Mouse (Mus musculus) small intestine, adult 2 months (tissue): Measurements from ENCODE around the gene Sertad1. TPM values are rescaled to one million over a fixed set of nuclear protein-coding genes. Genes with fewer than 3 reads are reported as not detected.

ENCODE experiments used
- H3K27ac ChIP-seq: fragments of 200-500 bp; 2 replicates; pipeline ENCODE4 v1.5.1; 2012; ENCODE audit warnings: low read depth, low read length, control low read depth, inconsistent platforms; ENCODE audit not compliant: insufficient read depth
- H3K27me3 ChIP-seq: fragments of 200-500 bp; 2 replicates; pipeline ENCODE4 v1.6.1; 2012; ENCODE audit warnings: mild to moderate bottlenecking, moderate library complexity, low read length, inconsistent platforms; ENCODE audit not compliant: control insufficient read depth, insufficient read depth
- H3K36me3 ChIP-seq: fragments of 200-500 bp; 2 replicates; pipeline ENCODE4 v1.6.1; 2012; ENCODE audit warnings: mild to moderate bottlenecking, low read length, control low read depth, inconsistent platforms; ENCODE audit not compliant: control insufficient read depth, insufficient read depth
- H3K4me1 ChIP-seq: fragments of 200-500 bp; 2 replicates; pipeline ENCODE4 v1.6.1; 2012; ENCODE audit warnings: low read length, inconsistent platforms, mixed read lengths; ENCODE audit not compliant: control insufficient read depth, insufficient read depth, insufficient read length
- H3K4me3 ChIP-seq: fragments of 200-500 bp; 2 replicates; pipeline ENCODE4 v1.5.1; 2012; ENCODE audit warnings: low read depth, mild to moderate bottlenecking, control low read depth, inconsistent platforms, low read length, moderate library complexity
- CTCF ChIP-seq: fragments of 200-500 bp; IDR thresholded peaks from 2 replicates; pipeline ENCODE4 v1.5.1; 2012; ENCODE audit warnings: low read depth, mild to moderate bottlenecking, control low read depth, inconsistent platforms, low read length, moderate library complexity, mixed read lengths; ENCODE audit not compliant: insufficient replicate concordance, insufficient read length; ENCODE audit errors: extremely low read depth
- POLR2A ChIP-seq: fragments of 200-500 bp; IDR thresholded peaks from 2 replicates; pipeline ENCODE4 v1.6.1; 2012; ENCODE audit warnings: low read depth, mild to moderate bottlenecking, control low read depth, inconsistent platforms, low read length, moderate library complexity
- WGBS: fragments of 180-500 bp; shearing (Covaris S2); methylation state at CpG from one replicate; pipeline ENCODE4 v1.1.7; 2018; 5-methylcytosine and 5-hydroxymethylcytosine counted together
- polyA plus RNA-seq: library from polyadenylated mRNA; depleted of rRNA; stranded (reverse); fragments of >200 nt; gene quantifications from 2 replicates; pipeline ENCODE4 v1.2.3, GENCODE M21; 2012

Sertad1 gene
- polyA plus RNA-seq, 1 experiment, result 156 TPM

DNA sequence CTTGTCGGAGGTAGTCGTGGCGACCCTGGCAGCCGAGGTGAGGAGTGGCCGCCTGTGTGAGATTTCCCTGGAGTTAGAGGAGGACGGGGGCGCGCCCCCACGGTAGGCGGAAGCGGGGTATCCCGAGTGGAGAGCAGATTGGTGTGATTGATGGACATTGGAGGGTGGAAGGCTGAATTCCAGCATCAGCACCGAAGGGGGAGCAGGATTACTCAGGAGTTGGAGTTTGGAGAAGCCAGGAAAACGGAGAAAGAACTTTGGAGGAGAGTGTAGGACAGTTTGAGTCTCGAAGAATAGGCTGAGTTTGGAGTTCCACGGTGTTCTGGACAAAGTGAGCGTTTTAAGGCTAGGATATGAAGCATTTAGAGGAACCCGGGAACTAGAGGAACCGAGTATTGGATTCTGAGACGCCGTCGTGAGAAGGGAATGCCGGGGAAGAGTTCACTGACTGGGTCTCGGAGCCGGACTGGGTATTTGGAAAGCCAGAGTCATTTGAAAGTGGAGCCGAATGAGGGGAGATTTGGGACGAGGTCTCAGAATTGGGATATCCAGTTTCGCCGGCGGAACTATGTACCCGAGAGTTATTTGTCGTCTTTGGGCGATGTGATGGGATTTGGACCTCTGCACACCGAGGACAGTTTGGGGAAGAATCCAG is 12.7 kb upstream of the Sertad1 start:
- H3K4me3 ChIP-seq, result peak overlapping the region; percentile 76
- H3K4me1 ChIP-seq, result peaks cover 17% of the 10 kb centered on the region
- TF ChIP-seq POLR2A (no peak), CTCF (no peak)
- no peaks in the 10 kb centered on the region for H3K27me3 ChIP-seq
- H3K27ac ChIP-seq, result peak overlapping the region; percentile 86
- H3K36me3 ChIP-seq, result peaks cover 9% of the 10 kb centered on the region
- under 1% methylated on average over 34 of the region's 34 CpGs for WGBS

DNA sequence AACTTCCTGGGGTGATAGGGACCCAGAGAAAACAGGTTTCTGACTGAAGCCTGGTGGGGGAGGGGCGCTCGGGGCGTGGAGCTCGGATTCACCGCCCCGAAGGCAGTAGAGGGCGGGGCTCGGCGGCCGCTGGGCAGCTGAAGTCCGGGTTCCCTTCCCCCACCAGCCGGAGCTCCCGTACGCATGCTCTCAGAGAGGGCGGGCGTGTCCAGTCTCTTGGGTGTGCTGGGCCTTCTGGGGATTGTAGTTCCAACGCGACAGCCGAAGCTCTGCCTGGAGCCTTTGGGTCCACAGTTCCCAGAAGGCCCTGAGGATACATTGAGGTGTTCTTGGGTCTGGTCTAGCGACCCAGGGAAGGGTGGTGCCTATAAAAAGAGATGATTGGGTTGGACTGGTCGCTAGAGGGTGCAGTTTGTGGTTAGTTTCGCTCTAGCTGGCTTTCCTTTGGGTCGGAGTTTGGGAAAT is 12.2 kb upstream of the Sertad1 start:
- TF ChIP-seq CTCF (peak; percentile 59; the same call in 1 of the 2 replicates), POLR2A (0 out of 2 replicates have a peak, but pooled peaks have one; percentile 40)
- no peaks in the 10 kb centered on the region for H3K27me3 ChIP-seq
- peaks cover 21% of the 10 kb centered on the region for H3K4me1 ChIP-seq
- peak overlapping the region; percentile 86 for H3K27ac ChIP-seq
- H3K36me3 ChIP-seq, result peaks cover 9% of the 10 kb centered on the region
- 1% methylated on average over 23 of the region's 23 CpGs for WGBS
- H3K4me3 ChIP-seq, result peak overlapping the region; percentile 76

DNA sequence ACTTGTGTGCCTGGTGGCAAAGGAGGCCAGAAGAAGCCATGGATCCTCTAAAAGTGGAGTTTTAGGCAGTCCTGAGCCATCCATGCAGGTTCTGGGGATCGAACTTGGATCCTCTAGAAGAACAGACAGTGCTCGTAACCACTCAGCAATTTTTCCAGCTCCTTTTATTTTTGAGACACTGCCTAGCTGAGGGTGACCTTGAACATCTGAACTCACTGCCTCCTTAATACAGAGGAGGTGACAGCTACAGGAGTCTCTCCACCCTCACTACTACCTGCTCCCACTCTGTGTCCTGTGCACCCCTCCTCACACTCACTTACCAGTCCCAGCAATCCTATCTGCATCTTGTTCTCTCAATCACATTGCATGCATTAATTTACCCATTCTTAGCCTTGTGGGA is 11.1 kb upstream of the Sertad1 start:
- WGBS, result 73% methylated on average over 2 of the region's 2 CpGs
- TF ChIP-seq POLR2A, result no peak
- no peak for TF ChIP-seq CTCF
- no peaks in the 10 kb centered on the region for H3K27me3 ChIP-seq
- peaks cover 9% of the 10 kb centered on the region for H3K36me3 ChIP-seq
- no peak overlapping the region for H3K4me3 ChIP-seq
- H3K27ac ChIP-seq, result peak overlapping the region; percentile 75
- H3K4me1 ChIP-seq, result peaks cover 23% of the 10 kb centered on the region

DNA sequence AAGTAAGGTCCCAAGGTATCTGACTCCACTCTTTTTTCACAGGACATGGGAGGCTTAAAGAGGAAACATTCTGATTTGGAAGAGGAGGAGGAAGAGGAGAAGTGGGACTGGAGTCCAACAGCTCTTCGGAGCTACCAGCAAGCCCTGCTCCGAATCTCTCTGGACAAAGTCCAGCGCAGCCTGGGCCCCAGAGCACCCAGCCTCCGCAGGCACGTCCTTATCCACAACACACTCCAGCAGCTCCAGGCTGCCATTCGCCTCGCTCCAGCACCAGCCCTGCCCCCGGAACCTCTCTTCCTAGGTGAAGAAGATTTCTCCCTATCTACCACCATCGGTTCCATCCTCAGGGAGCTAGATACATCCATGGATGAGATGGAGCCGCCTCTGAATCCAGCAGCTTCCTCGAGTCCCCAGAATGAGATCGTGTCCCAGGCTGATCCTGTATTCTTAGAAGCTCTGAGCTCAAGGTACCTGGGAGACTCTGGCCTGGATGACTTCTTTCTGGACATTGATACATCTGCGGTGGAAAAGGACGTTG is 10.5 kb upstream of the Sertad1 start:
- TF ChIP-seq POLR2A (no peak), CTCF (no peak)
- 38% methylated on average over 14 of the region's 14 CpGs for WGBS
- Histone ChIP-seq H3K36me3 (peaks cover 9% of the 10 kb centered on the region), H3K4me1 (peaks cover 23% of the 10 kb centered on the region), H3K4me3 (peak overlapping the region; percentile 21; the same call in 1 of the 2 replicates), H3K27me3 (no peaks in the 10 kb centered on the region), H3K27ac (peak overlapping the region; percentile 75)

DNA sequence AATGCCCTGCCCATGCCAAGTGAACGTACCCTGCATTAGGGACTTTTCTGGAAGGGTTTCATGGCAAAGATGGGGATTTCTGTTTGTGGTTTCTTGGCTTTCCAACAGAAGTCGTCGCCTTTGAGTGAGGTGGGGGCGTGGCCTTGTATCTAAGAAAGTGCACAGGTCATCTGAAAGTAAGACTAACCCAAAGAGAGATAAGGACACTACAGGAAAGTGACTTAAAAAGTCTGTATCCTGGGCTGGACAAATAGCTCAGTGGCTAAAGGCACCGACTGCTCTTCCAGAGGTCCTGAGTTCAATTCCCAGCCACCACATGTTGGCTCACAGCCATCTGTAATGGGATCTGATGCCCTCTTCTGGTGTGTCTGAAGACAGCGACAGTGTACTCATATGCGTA is 8.1 kb upstream of the Sertad1 start:
- peaks cover 9% of the 10 kb centered on the region for H3K36me3 ChIP-seq
- 44% methylated on average over 7 of the region's 7 CpGs for WGBS
- no peak overlapping the region for H3K4me3 ChIP-seq
- peaks cover 21% of the 10 kb centered on the region for H3K4me1 ChIP-seq
- no peaks in the 10 kb centered on the region for H3K27me3 ChIP-seq
- TF ChIP-seq CTCF (no peak; the same call in 1 of the 2 replicates), POLR2A (no peak)
- peak overlapping the region; percentile 27; the same call in 1 of the 2 replicates for H3K27ac ChIP-seq

DNA sequence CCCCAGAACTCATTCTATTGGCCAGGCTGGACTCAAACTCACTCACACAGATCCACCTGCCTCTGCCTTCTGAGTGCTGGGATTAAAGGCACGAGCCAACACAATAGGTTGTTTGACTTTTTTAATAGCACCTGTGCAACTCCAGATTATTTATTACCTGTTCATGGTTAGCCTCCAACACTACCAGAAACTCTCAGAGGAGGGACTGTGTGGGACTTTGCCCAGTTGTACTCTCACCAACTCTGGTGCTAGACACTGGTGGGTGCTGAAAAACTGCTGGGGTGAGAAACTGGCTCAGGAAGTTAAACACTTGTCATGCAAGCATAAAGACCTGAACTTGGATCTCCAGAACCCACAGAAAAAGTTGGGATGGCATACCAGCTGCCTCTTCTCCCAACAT is 7.0 kb upstream of the Sertad1 start:
- H3K4me1 ChIP-seq, result peaks cover 21% of the 10 kb centered on the region
- peak overlapping the region; percentile 67 for H3K27ac ChIP-seq
- peaks cover 9% of the 10 kb centered on the region for H3K36me3 ChIP-seq
- TF ChIP-seq POLR2A (no peak), CTCF (no peak)
- no peaks in the 10 kb centered on the region for H3K27me3 ChIP-seq
- H3K4me3 ChIP-seq, result peak overlapping the region; percentile 37
- WGBS, result 16% methylated on average over 1 of the region's 1 CpGs

DNA sequence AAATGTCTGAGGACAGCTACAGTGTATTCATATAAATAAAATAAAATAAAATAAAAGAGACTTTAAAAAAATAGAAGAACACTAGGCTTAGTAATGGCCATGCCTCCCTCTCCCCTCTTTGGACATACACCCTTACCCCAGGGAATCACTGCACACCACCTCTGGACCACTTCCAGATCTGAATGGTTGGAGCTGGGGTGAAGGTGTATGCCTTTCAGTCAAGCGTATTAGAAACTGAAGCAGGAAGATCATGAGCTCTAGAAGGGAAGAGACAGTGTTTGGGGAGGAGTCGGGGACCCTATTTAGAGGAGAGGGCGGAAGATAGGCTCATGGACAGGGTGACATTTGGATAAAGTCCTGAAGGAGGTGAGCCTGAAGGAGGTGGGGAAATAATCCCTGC is 6.2 kb upstream of the Sertad1 start:
- H3K4me1 ChIP-seq, result peaks cover 20% of the 10 kb centered on the region
- peak overlapping the region; percentile 72 for H3K4me3 ChIP-seq
- WGBS, result 23% methylated on average over 3 of the region's 3 CpGs
- no peaks in the 10 kb centered on the region for H3K27me3 ChIP-seq
- peak overlapping the region; percentile 97 for H3K27ac ChIP-seq
- no peak for TF ChIP-seq POLR2A
- peaks cover 9% of the 10 kb centered on the region for H3K36me3 ChIP-seq
